Mouse (Mus musculus) layer of hippocampus, adult 11-12 months (tissue): ENCODE data around the gene Gm20388.

Experiments used
- DNase-seq: peaks from one replicate; pipeline ENCODE4 v3.0.0; 2022; ENCODE audit warnings: low spot score

Gene Gm20388

GRCm38 (mm10) chr8:122442356-122442755 is 2531.7 kb downstream of the Gm20388 start:
- no peak for DNase-seq

DNA sequence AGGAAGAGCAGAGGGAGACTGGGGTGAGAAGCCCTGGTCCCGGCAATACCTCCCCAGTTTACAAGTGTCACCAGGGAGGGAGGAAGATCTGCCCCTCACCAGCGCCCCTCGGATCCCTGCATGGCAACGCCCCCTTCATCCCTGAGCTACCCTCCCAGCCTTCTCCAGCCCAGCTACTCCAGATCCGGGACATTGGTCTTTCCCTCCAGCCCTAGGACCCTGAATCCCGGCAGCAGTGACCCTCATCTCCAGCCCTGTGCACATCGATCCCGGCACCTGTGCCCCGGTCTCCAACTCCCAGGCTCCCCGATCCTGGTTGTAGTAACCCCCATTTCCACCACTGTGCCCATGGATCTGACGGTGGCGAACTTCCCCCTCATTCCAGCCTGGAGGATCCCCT is 2532.1 kb downstream of the Gm20388 start:
- DNase-seq, result no peak

DNA sequence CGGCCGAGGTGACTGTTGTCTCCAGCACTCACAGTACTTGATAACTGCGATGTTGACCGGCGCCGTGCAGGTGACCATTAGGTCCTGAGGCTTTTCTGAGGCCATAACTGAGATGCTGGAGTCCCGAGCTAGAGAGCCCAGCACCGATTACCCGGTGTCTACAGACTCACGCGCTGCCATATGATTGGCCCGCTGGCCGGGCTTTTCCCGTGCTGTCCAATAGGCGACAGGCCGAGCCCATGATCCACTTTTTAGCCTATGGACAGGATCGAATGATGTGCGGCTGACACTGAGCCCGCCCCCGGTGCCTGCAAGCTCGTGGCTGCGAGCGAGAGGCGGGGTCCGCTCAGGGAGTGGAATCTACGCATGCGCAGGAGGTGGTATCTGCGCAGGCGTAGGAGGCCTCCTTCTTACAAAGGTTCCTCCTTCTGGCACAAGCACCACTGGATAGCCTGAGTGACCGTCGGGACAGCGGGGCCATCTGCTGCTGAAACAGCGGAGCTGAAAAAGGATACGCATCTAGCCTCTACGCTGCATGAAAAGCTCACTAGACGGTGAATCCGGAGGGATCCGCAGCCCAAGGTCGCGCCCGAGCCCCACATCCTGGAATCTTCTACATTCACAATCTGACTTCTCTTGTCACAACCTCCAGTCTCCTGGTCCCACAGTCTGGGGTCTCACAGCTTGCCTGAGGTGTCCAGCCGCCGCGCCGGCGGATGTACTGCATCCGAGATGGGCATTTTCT is 2532.8 kb downstream of the Gm20388 start, which contains the start of gene Mvd:
TSS of gene Mvd (minus strand) at position 161 of the 745 bp plus-strand sequence.
- DNase-seq, result peak; percentile 99

DNA sequence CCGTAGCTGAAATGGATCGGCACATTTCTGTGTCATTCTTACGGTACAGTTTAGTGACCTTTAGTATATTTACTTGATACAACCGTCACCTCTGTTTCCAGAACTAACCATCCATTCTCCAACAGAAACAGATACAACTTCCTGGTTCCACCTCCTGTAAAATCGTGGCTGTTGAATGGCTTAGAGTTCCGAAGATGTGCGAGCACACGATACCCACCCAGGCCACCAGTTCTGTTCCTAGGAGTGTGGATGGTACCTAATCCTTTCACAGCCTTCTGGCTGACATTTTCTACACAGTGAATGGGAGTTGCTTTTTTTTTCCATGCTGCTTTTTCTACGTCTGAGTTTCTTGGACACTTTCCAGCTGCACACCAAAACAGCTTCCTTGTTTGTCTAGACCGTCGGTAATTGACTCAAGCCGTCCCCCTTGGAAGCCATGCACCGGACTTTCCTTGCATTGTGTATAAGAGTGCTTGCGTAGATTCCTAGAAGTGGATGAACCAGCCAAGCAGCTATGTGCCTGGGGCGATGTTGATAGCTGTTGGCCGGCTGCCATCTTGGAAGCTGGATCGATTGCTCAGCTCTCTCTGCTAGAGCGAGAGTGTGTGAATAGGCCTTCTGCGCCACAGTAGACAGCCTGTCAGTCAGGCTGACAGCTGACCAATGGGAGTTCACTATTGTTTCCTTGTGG is 2533.6 kb downstream of the Gm20388 start:
- DNase-seq, result peak; percentile 90

DNA sequence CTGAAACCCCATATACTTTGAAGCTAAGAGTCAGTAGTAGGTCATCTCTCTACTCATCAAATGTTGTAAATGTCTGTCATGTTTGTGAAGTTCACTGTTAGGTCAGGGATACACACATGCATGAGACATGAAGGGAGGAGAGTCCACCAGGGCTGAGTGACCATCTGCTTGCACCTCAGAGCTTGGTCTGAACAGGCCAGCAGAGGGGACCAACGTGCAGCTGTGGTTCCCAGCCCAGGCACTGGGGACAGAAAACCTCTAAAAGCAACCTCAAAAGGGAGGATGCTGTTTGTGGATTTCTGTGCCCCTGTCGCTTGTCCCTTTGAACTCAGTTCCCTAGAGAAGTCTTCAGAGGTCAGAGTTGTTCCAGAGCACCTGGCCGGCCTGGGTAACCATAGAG is 2534.6 kb downstream of the Gm20388 start:
- DNase-seq, result no peak

- no peak for DNase-seq
Measured at GRCm38 (mm10) chr8:122451161-122451703, 2540.6 kb downstream of the Gm20388 start.

- DNase-seq, result no peak
Measured at GRCm38 (mm10) chr8:122452154-122452553, 2541.5 kb downstream of the Gm20388 start.

DNA sequence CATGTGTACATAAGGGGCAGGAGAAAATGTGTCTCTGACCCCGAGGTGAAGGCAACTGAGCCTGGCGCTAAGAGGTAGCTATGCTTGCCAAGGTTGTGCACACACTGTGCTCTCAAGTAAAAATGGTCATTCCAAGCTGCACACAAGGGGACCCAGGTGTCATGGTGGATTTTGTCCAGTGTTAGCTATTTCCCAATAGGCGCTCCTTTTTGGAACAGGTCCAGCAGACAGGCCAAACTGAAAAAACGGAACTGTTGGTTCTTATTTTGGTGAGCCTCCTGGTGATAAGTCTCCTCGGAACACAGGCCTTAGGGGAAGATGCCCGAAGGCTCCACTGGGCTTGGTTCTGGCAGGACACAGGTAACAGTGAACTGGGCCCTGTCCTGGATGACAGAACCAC is 2543.8 kb downstream of the Gm20388 start:
- no peak for DNase-seq

GRCm38 (mm10) chr8:122457171-122457570 is 2546.5 kb downstream of the Gm20388 start:
- no peak for DNase-seq

DNA sequence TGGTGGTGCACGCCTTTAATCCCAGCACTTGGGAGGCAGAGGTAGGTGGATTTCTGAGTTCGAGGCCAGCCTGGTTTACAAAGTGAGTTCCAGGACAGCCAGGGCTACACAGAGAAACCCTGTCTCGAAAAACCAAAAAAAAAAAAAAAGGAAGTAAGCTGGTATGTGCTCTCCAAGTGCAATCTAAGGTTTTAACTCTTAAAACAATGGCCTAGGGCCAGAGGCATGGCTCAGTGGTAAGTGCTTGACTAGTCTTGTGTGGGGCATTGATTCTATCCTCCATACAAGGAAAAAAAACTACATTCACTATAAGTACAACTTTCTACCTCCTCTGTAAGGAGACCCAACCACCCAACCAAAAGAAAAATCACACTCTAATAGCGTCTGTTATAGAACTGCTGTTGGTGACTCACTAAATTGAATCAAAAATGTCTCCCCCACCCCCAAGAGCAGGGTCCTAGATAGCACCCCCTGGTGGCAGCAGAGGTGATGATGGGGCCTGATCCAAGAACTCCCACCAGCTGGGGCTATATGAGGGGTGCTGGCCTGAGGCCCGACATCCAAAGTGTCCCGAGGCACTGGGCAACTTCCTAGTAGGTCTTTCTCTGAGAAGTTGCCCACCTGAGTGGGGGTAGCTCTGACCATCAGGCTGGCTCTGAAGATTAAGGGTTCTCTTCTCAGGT is 2548.7 kb downstream of the Gm20388 start:
- DNase-seq, result no peak

DNA sequence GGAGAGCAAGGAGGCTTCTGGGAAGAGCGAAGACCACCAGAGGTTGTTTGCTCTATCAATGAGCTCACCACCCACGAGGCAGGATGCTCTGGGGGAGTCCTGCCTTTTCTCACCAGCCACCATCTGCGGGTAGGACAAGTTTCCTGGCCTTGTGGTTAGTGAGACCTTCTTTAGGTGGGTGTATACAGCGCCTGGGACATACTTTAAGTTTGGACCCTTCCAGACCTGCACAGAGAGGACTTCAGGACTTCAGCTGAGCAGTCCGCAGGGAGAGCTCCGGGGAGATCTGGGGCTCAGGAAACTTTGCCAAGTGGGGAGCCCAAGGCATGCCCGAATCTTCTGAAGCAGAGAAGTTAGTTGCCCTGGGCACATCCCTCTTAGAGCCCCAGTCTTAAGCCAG is 2549.3 kb downstream of the Gm20388 start:
- no peak for DNase-seq

DNA sequence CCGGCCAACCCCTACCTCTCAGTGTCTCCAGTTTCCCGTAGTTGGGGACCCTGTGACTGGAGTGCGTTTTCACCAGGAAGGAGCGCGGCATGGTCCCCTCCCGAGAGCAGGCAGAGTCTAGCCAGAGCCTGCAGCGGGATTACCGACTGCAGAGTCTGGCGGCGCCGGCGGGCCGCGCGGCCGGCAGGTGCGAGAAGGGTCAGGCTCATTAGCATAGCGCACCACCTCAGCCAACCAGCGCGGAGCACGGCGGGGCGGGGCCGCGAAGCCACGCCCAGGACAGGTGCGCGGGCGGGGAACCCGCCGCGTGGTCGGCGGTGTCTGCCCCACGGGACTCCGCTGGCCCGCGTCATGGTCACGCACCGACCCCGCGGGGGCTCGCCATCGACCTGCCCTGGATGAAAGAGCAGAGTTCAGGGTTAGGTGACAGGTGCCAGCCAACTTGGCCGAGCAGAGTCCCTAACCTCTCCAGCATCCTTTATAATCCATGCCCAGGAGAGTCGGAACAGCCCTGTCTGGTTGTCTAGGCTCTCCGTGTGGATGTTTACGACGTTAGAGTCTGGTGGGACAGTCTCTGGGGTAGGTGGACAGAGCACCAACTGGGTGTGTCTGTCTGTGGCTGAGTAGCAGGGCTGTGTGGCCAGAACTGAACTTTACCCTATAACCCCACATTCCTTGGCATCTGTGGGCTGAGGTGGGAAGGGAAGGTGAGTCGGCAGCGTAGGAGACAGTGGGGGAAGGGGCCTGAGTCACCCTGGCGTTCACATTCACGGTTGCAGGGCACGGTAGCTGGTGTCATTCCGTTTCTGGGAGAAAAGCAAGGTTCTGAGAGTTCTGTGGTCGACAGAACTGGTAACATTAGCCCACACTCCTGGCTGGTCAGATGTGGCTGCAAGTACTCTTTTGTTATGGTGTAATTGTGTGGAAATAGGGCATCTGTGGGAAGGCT is 2550.2 kb downstream of the Gm20388 start, which contains the start of gene Snai3:
TSS of gene Snai3 (minus strand) at position 210 of the 949 bp plus-strand sequence.
- DNase-seq, result no peak

- DNase-seq, result peak; percentile 44
Measured at GRCm38 (mm10) chr8:122461473-122462148, 2551.0 kb downstream of the Gm20388 start.

DNA sequence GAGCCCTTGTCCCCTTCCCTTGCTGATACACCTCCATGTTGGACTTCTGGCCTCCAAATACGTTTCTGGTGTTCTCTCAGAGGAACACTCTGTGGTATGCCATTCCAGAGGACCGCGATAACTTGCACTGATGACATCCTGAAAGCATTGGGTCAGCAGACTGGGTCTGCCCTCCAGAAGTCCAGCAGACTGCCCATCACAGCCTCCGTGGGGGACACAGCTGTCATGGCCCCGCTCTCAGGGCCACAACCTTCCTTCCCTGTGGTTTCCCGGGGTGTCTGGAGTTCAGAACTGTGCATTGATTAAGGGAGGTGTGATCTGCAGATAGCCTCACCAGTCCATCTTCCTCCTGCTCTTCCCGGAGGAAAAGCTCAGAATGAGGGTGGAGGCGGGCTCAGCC is 2551.9 kb downstream of the Gm20388 start:
- no peak for DNase-seq

- no peak for DNase-seq
Measured at GRCm38 (mm10) chr8:122463651-122464640, 2553.3 kb downstream of the Gm20388 start.

DNA sequence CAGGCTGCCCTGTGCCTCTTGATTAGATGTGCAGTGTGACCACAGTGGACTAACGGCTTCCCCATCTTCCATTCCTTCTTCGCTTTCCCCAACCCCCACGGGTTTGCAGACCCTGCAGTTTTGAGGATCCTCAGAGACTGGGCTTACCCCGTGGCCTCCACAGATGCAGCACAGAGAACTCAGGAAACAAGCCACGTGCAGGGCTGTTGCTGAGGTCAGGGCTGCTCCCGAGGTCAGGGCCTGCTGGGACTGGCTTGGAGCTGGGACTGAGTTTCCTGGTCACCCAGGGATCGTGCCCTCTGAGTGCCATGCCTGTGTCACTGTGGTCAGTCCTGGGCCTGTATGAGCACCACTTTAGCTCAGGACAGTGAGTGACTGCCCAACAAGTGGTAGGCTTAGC is 2554.3 kb downstream of the Gm20388 start:
- DNase-seq, result no peak

DNA sequence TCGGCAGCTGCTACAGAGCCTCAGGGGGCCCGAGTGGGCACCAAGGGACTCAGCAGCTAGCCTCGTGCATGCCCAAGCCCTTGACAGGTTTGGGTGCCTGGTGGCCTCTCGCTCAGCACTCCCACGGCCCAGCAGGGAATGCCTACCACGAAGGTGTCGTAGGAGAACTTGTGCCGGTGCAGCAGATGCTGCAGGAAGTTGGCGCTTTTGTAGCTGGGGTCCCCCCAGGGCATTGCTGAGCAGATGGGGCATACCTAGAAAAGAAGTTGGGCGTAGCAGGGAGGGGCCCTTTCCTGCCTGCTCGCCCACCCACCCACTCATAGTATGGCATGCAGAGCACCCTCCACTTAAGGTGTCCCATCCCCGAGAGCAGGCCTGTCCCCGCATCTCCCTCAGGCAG is 2557.2 kb downstream of the Gm20388 start:
- DNase-seq, result no peak

DNA sequence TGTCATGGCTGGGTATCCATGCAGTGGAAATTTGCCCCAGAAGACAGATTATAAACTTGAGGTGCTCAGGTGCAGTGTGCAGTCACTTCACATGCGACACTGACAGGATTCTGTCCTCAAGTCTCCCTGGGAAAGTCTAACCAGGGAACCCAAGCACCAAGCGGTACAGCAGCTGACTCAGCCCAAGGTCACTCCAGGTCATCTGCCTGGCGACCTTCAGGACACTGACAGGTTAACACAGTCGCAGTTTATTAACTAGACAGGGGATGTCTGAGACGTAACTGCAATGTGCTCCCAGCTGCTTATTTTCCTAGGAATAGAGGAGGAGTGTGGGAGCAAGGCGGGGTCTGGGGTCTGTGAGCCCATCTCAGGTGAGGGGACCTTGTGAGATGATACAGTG is 2558.8 kb downstream of the Gm20388 start:
- no peak for DNase-seq

- DNase-seq, result no peak
Measured at GRCm38 (mm10) chr8:122469965-122470364, 2559.3 kb downstream of the Gm20388 start.

- no peak for DNase-seq
Measured at GRCm38 (mm10) chr8:122470691-122471090, 2560.1 kb downstream of the Gm20388 start.
